Mouse (Mus musculus): Measurements from ENCODE around the gene Dusp2. TPM values are rescaled to one million over a fixed set of nuclear protein-coding genes. Genes with fewer than 3 reads are reported as not detected.
A peak's percentile ranks its signal among the peaks of the same experiment; 100 is the strongest.
"Not testable (repeated sequence)": the region's sequence is repeated elsewhere in the genome, so short reads cannot be mapped to it uniquely, and the experiment has no call there.

Dusp2 gene
- 7.1 and 7.4 TPM in 2 replicates for polyA plus RNA-seq (2014; fragmentation: Nextera tagmentation; extraction: Ambion mirVana)

DNA sequence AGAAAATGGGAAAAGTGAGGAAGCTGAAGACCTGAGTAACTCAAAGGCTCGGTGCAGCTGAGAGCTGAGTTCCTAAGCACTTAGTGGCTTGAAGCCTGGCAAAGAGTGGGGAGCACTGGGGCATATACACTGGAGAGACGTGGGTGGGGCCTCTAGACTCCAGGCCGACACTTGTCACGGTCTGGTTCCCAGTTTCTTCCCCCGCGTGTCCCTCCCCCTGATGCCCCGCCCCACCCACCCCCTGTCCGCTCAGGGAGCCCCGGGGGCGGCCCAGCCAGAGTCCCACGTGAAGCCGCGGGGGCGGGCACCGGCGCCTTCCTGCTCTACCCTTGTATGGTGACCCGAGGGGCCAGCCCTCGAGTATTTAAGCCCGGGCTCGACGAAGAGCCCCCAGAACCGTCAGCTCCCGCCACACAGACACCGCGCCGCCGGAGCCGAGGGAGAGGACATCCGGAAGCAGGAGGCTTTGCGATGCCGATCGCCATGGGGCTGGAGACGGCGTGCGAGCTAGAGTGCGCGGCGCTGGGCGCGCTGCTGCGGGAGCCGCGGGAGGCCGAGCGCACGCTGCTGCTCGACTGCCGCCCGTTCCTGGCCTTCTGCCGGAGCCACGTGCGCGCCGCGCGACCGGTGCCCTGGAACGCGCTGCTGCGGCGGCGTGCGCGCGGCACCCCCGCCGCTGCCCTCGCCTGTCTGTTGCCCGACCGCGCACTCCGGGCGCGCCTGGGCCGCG, at the start of gene Dusp2:
TSS of gene Dusp2 (plus strand) at position 393 of the 730 bp plus-strand sequence.
- peak within 1 kb of the TSS; percentile 68 for H3K9ac ChIP-seq (ENCODE audit: low read depth, low read length)
- peak within 1 kb of the TSS; percentile 58 for H3K4me3 ChIP-seq (ENCODE audit: low read depth, low read length)
- H3K4me1 ChIP-seq (ENCODE audit: control insufficient read depth, insufficient read depth, low read length) = no peaks in the 10 kb centered on the region; the same call in none of the 2 replicates
- H3K27ac ChIP-seq (replicated peaks; ENCODE audit: low read depth, low read length) = no peak within 1 kb of the TSS
- DNase-seq (ENCODE audit: low spot score) = peak; percentile 68
- peak within 1 kb of the TSS; percentile 97 for H3K4me2 ChIP-seq (ENCODE audit: low read depth, low read length)
- no peaks in the 10 kb centered on the region for H3K9me3 ChIP-seq (ENCODE audit: control insufficient read depth, low read length)
- 0% methylated on average over 8 of the region's 76 CpGs for WGBS
- no peaks in the 10 kb centered on the region for H3K36me3 ChIP-seq (ENCODE audit: control insufficient read depth, insufficient read depth, low read length)
- ATAC-seq (ENCODE audit: low read depth) = peak; percentile 75
- H3K27me3 ChIP-seq (replicated peaks; ENCODE audit: control insufficient read depth, insufficient read depth, low read length) = peaks cover 29% of the 10 kb centered on the region; the same call in 1 of the 2 replicates

DNA sequence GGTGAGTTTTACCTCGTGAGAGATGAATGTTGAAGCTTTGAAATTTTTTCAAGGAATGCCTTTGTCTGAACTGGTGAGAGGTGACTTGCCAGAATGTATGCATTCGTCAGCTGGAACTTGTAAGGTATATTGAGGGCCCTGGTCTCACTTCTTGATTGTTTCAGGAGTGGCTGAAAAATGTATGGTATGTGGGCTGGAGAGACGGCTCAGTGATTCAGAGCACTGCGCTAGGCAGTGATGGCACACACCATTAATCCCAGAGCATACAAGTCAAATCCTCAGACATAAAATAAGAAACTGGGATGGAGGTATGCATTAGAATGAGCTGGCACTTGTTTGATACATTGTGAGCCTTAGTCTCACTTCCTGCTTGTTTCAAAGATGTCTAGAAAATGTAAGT, 43.7 kb upstream of the Dusp2 start:
- WGBS = 80% methylated on average over 4 of the region's 4 CpGs
- no peak overlapping the region for H3K4me3 ChIP-seq (ENCODE audit: low read depth, low read length)
- H3K9ac ChIP-seq (ENCODE audit: low read depth, low read length) = no peak overlapping the region
- H3K36me3 ChIP-seq (ENCODE audit: control insufficient read depth, insufficient read depth, low read length) = peaks cover 77% of the 10 kb centered on the region
- no peaks in the 10 kb centered on the region for H3K4me1 ChIP-seq (ENCODE audit: control insufficient read depth, insufficient read depth, low read length)
- no peak overlapping the region for H3K4me2 ChIP-seq (ENCODE audit: low read depth, low read length)
- H3K27ac ChIP-seq (replicated peaks; ENCODE audit: low read depth, low read length) = no peak overlapping the region
- no peaks in the 10 kb centered on the region for H3K9me3 ChIP-seq (ENCODE audit: control insufficient read depth, low read length)
- ATAC-seq (ENCODE audit: low read depth) (no peak), DNase-seq (ENCODE audit: low spot score) (no peak)
- no peaks in the 10 kb centered on the region for H3K27me3 ChIP-seq (replicated peaks; ENCODE audit: control insufficient read depth, insufficient read depth, low read length)

DNA sequence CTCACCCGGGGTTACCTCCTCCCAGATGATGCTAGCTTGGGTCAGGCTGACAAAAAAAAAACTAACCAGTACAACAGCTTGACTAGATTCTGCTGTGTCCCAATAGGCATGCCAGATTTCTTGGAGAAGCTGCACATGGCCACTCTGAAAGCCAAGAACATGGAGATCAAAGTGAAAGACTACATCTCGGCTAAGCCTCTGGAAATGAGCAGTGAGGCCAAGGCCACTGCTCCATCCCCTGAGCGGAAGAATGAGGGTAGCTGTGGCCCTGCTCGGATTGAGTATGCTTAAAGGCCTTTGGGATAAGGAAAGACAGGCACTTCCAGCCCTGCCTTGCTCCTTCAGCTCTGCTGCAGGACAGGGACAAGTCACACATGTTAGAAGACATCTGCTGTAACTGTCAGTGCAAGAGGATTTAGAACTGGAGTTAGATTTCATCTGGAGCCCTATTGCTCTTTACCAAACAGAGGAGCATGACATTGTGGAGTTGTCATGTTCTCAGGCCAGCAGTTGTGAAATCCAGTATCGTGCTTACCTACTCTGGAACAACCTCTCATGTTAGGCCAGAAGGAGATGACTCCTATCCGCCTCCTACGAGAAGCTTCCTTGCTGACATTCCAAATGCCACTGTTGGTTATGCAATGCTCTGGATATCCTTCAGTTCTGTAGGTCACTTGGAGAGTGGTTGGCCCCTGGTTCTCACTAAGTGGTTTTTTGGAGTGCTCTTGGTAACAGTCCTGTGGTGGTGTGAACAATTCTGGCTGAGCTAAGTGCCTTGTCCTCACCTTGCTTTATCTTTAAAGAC, 38.8 kb upstream of the Dusp2 start:
- Histone ChIP-seq H3K9me3 (ENCODE audit: control insufficient read depth, low read length) (no peaks in the 10 kb centered on the region), H3K4me3 (ENCODE audit: low read depth, low read length) (no peak overlapping the region), H3K27ac (replicated peaks; ENCODE audit: low read depth, low read length) (no peak overlapping the region), H3K36me3 (ENCODE audit: control insufficient read depth, insufficient read depth, low read length) (peaks cover 88% of the 10 kb centered on the region), H3K9ac (ENCODE audit: low read depth, low read length) (no peak overlapping the region), H3K4me1 (ENCODE audit: control insufficient read depth, insufficient read depth, low read length) (no peaks in the 10 kb centered on the region), H3K27me3 (replicated peaks; ENCODE audit: control insufficient read depth, insufficient read depth, low read length) (no peaks in the 10 kb centered on the region), H3K4me2 (ENCODE audit: low read depth, low read length) (no peak overlapping the region)
- 92% methylated on average over 7 of the region's 7 CpGs for WGBS
- no peak for DNase-seq (ENCODE audit: low spot score)
- no peak for ATAC-seq (ENCODE audit: low read depth)

DNA sequence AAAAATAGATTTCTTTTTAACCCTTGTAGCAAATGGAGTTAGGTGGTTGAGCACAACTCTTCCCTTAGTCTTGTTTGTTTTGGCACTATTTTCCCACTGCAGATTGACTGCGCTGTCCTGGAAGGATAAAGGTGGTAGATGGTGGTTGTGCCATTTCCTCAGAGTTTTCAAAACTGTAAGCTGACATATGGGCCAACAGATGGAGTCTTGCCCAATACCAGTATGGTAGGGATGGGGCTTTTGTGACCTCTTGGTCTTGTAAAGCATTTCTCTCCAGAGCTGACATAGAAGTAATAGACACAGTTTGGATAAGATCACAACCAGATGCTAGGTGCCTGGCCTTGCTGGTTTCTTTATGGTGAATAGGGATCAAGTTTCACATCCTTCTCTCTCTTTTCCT, 37.9 kb upstream of the Dusp2 start:
- DNase-seq (ENCODE audit: low spot score) = no peak
- ATAC-seq (ENCODE audit: low read depth) = no peak
- Histone ChIP-seq H3K4me2 (ENCODE audit: low read depth, low read length) (no peak overlapping the region), H3K36me3 (ENCODE audit: control insufficient read depth, insufficient read depth, low read length) (peaks cover 80% of the 10 kb centered on the region), H3K4me1 (ENCODE audit: control insufficient read depth, insufficient read depth, low read length) (no peaks in the 10 kb centered on the region), H3K27ac (replicated peaks; ENCODE audit: low read depth, low read length) (no peak overlapping the region), H3K4me3 (ENCODE audit: low read depth, low read length) (no peak overlapping the region), H3K27me3 (replicated peaks; ENCODE audit: control insufficient read depth, insufficient read depth, low read length) (no peaks in the 10 kb centered on the region), H3K9ac (ENCODE audit: low read depth, low read length) (no peak overlapping the region), H3K9me3 (ENCODE audit: control insufficient read depth, low read length) (no peaks in the 10 kb centered on the region)
- 89% methylated on average over 1 of the region's 1 CpGs for WGBS

DNA sequence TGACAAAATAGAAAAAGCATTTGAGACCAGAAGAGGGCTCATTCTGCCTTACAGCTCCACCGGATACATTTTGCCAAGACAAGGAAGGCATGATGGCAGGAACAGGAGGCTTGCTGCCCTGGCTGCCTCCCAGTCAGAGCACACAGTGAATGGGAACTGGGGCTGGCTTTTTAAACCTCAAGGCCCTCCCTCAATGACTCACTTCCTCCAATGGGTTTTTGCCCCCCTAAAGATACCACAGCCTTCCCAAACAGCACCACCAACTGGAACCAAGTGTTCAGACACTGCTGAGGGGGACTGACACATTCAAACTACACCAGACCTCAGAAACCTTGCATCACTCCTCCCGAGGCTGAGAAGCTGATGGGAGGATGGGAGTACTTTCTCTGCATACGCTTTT, 35.3 kb upstream of the Dusp2 start:
- H3K4me3 ChIP-seq (ENCODE audit: low read depth, low read length) = no peak overlapping the region
- DNase-seq (ENCODE audit: low spot score) = no peak
- H3K4me2 ChIP-seq (ENCODE audit: low read depth, low read length) = no peak overlapping the region
- no peaks in the 10 kb centered on the region for H3K27me3 ChIP-seq (replicated peaks; ENCODE audit: control insufficient read depth, insufficient read depth, low read length)
- peaks cover 62% of the 10 kb centered on the region for H3K36me3 ChIP-seq (ENCODE audit: control insufficient read depth, insufficient read depth, low read length)
- no peak overlapping the region for H3K27ac ChIP-seq (replicated peaks; ENCODE audit: low read depth, low read length)
- no peak overlapping the region for H3K9ac ChIP-seq (ENCODE audit: low read depth, low read length)
- no peak for ATAC-seq (ENCODE audit: low read depth)
- H3K9me3 ChIP-seq (ENCODE audit: control insufficient read depth, low read length) = no peaks in the 10 kb centered on the region
- no peaks in the 10 kb centered on the region for H3K4me1 ChIP-seq (ENCODE audit: control insufficient read depth, insufficient read depth, low read length)
- 75% methylated on average over 3 of the region's 3 CpGs for whole genome bisulfite sequencing

DNA sequence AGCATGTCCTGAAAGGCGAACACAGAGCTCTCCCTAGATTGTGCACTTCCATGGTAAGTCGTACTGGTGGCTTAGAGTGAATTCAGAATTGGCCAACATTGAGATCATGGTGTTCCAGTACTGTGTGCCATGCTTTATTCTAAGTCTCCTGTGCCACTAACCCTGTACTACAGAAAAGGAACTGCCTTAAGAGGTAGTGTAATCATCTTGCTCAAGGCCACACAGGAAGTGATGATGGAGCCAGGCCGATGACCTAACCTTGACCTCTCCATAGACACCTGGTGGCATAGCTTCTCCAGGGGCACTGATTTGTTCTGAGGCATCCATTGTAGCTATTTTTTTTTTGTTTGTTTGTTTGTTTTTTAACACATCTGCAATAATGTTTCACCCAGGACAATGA, 34.1 kb upstream of the Dusp2 start:
- H3K4me3 ChIP-seq (ENCODE audit: low read depth, low read length) = no peak overlapping the region
- no peak overlapping the region for H3K27ac ChIP-seq (replicated peaks; ENCODE audit: low read depth, low read length)
- no peaks in the 10 kb centered on the region for H3K4me1 ChIP-seq (ENCODE audit: control insufficient read depth, insufficient read depth, low read length)
- 84% methylated on average over 3 of the region's 3 CpGs for WGBS
- ATAC-seq (ENCODE audit: low read depth) (no peak), DNase-seq (ENCODE audit: low spot score) (no peak)
- no peaks in the 10 kb centered on the region for H3K9me3 ChIP-seq (ENCODE audit: control insufficient read depth, low read length)
- H3K36me3 ChIP-seq (ENCODE audit: control insufficient read depth, insufficient read depth, low read length) = peaks cover 50% of the 10 kb centered on the region
- no peaks in the 10 kb centered on the region for H3K27me3 ChIP-seq (replicated peaks; ENCODE audit: control insufficient read depth, insufficient read depth, low read length)
- H3K4me2 ChIP-seq (ENCODE audit: low read depth, low read length) = no peak overlapping the region
- H3K9ac ChIP-seq (ENCODE audit: low read depth, low read length) = no peak overlapping the region

DNA sequence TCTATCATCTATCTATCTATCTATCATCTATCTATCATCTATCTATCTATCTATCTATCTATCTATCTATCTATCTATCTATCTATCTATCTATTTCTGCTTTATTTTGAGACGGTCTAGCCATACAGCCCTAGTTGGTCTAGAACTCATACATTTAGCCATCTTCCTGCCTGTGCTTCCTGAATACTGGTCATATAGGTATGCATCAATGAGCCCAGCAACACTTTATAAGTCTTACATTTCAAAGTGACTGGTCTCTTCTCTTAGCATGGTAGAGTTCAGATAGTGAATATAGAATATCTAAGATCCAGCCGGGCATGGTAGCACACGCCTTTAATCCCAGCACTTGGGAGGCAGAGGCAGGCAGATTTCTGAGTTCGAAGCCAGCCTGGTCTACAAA, 31.8 kb upstream of the Dusp2 start:
- WGBS = 94% methylated on average over 4 of the region's 4 CpGs
- not testable (repeated sequence) for ATAC-seq (ENCODE audit: low read depth); H3K4me1 ChIP-seq (ENCODE audit: control insufficient read depth, insufficient read depth, low read length); H3K4me2 ChIP-seq (ENCODE audit: low read depth, low read length); DNase-seq (ENCODE audit: low spot score); H3K27me3 ChIP-seq (replicated peaks; ENCODE audit: control insufficient read depth, insufficient read depth, low read length); H3K27ac ChIP-seq (replicated peaks; ENCODE audit: low read depth, low read length); H3K4me3 ChIP-seq (ENCODE audit: low read depth, low read length); H3K9me3 ChIP-seq (ENCODE audit: control insufficient read depth, low read length); H3K9ac ChIP-seq (ENCODE audit: low read depth, low read length)
- peaks cover 27% of the 10 kb centered on the region for H3K36me3 ChIP-seq (ENCODE audit: control insufficient read depth, insufficient read depth, low read length)

DNA sequence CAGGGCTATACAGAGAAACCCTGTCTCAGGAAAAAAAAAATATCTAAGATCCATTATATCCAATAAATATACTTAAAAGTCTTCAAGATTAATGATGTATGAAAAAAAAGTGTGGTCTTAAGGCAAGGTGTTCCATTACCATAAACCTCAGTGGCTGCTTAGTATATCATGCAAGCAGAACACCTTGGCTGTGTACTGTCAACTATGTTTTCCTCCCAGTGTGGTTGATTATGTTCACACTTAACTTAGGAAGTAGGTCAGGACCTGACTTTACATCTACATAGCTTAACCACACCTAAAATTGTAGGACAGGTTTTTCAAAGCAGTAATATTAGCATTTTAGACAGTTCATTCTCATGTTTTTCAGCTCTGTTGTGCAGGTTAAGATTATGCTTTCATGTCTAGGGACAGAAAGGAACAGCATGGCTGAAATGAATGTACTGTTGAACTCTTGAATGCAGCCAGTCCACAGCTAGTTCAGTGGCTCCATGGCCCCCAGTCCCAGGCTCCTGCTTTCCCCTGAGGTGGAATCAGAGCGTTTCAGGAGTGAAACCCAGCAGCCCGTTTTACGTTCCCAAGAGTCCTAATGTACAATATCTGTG, 31.2 kb upstream of the Dusp2 start:
- H3K4me3 ChIP-seq (ENCODE audit: low read depth, low read length) = no peak overlapping the region
- H3K4me2 ChIP-seq (ENCODE audit: low read depth, low read length) = no peak overlapping the region
- ATAC-seq (ENCODE audit: low read depth) = no peak
- H3K36me3 ChIP-seq (ENCODE audit: control insufficient read depth, insufficient read depth, low read length) = peaks cover 21% of the 10 kb centered on the region
- 84% methylated on average over 3 of the region's 3 CpGs for WGBS
- H3K4me1 ChIP-seq (ENCODE audit: control insufficient read depth, insufficient read depth, low read length) = no peaks in the 10 kb centered on the region
- no peak overlapping the region for H3K27ac ChIP-seq (replicated peaks; ENCODE audit: low read depth, low read length)
- H3K27me3 ChIP-seq (replicated peaks; ENCODE audit: control insufficient read depth, insufficient read depth, low read length) = no peaks in the 10 kb centered on the region
- H3K9me3 ChIP-seq (ENCODE audit: control insufficient read depth, low read length) = no peaks in the 10 kb centered on the region
- H3K9ac ChIP-seq (ENCODE audit: low read depth, low read length) = no peak overlapping the region
- DNase-seq (ENCODE audit: low spot score) = no peak
